Mouse (Mus musculus) heart, embryonic 14.5 days (tissue): ENCODE data around the gene Vasn. TPM values are rescaled to one million over a fixed set of nuclear protein-coding genes. Genes with fewer than 3 reads are reported as not detected.

Experiments used
- ATAC-seq: fragments of 200-750 bp; cut with Nextera tagmentation; 2 replicates; pipeline ENCODE4 v1.8.0; 2017; ENCODE audit warnings: low read depth, moderate TSS enrichment; ENCODE audit not compliant: insufficient number of reproducible peaks, insufficient read depth, low FRiP score
- H3K27ac ChIP-seq, 2 experiments: fragments of 200-500 bp in 1 of 2; fragments of 300-500 bp in 1 of 2; sonication (generic) in 1 of 2; replicated peaks in 1 of 2; 2 replicates each; pipeline ENCODE4 v1.5.1; 2012 to 2014; ENCODE audit warnings: low read depth in 2 of 2, low read length in 2 of 2, control low read depth in 1 of 2, mild to moderate bottlenecking in 1 of 2, mixed read lengths in 1 of 2; ENCODE audit not compliant: control insufficient read depth in 1 of 2, insufficient read depth in 1 of 2
- H3K27me3 ChIP-seq: fragments of 300-500 bp; sonication (generic); 2 replicates; pipeline ENCODE4 v1.6.1; 2014; ENCODE audit warnings: mild to moderate bottlenecking, low read length, control low read depth; ENCODE audit not compliant: control insufficient read depth, insufficient read depth
- H3K36me3 ChIP-seq: fragments of 300-500 bp; sonication (generic); 2 replicates; pipeline ENCODE4 v1.6.1; 2014; ENCODE audit warnings: mild to moderate bottlenecking, control low read depth, low read length, mixed read lengths; ENCODE audit not compliant: control insufficient read depth, insufficient read depth
- H3K4me1 ChIP-seq, 2 experiments: fragments of 200-500 bp in 1 of 2; fragments of 300-500 bp in 1 of 2; sonication (generic) in 1 of 2; 2 replicates each; pipeline ENCODE4 v1.6.1; 2012 to 2014; ENCODE audit warnings: low read length in 2 of 2, control low read depth in 1 of 2, mixed read lengths in 1 of 2; ENCODE audit not compliant: control insufficient read depth in 2 of 2, insufficient read depth in 2 of 2
- H3K4me2 ChIP-seq: fragments of 300-500 bp; sonication (generic); 2 replicates; pipeline ENCODE4 v1.6.1; 2014; ENCODE audit warnings: mild to moderate bottlenecking, low read length
- H3K4me3 ChIP-seq, 2 experiments: fragments of 200-500 bp in 1 of 2; fragments of 300-500 bp in 1 of 2; sonication (generic) in 1 of 2; 2 replicates each; pipeline ENCODE4 v1.5.1; 2012 to 2014; ENCODE audit warnings: low read length in 2 of 2, mild to moderate bottlenecking in 2 of 2, control low read depth in 1 of 2, low read depth in 1 of 2, moderate library complexity in 1 of 2; ENCODE audit not compliant: control insufficient read depth in 1 of 2, insufficient read depth in 1 of 2
- H3K9ac ChIP-seq: fragments of 300-500 bp; sonication (generic); 2 replicates; pipeline ENCODE4 v1.6.1; 2014; ENCODE audit warnings: mild to moderate bottlenecking, low read length
- H3K9me3 ChIP-seq: fragments of 300-500 bp; sonication (generic); 2 replicates; pipeline ENCODE4 v1.6.1; 2016; ENCODE audit warnings: low read length, control low read depth; ENCODE audit not compliant: control insufficient read depth
- WGBS: fragments of 180-500 bp; shearing (Covaris S2); extraction: QIAGEN DNeasy Blood & Tissue Kit; methylation state at CpG from one replicate; pipeline ENCODE4 v1.1.7; 2014; 5-methylcytosine and 5-hydroxymethylcytosine counted together
- polyA plus RNA-seq: library from polyadenylated mRNA; unstranded; fragments of >200 nt; fragmentation: Nextera tagmentation; extraction: Ambion mirVana; gene quantifications from 2 replicates; pipeline ENCODE4 v1.2.1, GENCODE M21; 2014

Vasn gene
- 11.9 and 12.8 TPM in 2 replicates for polyA plus RNA-seq

DNA sequence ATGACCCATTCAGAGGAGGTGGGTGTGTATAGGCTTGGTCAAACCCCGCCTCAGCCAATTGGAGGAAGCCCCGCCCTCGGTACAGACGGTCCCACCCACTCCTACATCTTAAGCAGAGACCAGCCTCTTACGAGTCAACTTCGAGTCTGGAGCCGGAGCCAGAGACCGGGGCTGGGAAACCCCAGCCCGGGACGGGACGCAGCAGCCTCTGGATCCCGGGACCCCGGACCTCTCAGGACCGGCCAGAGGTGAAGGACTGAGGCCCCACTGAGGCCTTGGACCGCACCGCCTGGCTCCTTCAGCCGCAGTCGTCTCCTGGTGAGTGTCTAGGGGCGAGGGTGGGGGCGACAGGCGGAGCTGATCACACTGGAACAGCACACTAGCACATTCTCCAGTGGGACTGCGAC is at the start of gene Vasn, which contains the start of gene Dnaja3:
Vasn (plus strand) TSS at position 111 of the 407 bp plus-strand sequence.
Dnaja3 (plus strand) TSS at position 159 of the 407 bp plus-strand sequence.
- Histone ChIP-seq H3K4me2 (peak within 1 kb of the TSS; percentile 89), H3K4me1 (peaks cover 51 to 66% of the 10 kb centered on the region in 2 experiments), H3K27ac (peak within 1 kb of the TSS; percentile 82 to 91), H3K4me3 (peak within 1 kb of the TSS; percentile 82 to 85), H3K27me3 (no peaks in the 10 kb centered on the region), H3K9me3 (no peaks in the 10 kb centered on the region), H3K36me3 (no peaks in the 10 kb centered on the region), H3K9ac (peak within 1 kb of the TSS; percentile 90)
- 4% methylated on average over 22 of the region's 22 CpGs for WGBS
- peak; percentile 77 for ATAC-seq

DNA sequence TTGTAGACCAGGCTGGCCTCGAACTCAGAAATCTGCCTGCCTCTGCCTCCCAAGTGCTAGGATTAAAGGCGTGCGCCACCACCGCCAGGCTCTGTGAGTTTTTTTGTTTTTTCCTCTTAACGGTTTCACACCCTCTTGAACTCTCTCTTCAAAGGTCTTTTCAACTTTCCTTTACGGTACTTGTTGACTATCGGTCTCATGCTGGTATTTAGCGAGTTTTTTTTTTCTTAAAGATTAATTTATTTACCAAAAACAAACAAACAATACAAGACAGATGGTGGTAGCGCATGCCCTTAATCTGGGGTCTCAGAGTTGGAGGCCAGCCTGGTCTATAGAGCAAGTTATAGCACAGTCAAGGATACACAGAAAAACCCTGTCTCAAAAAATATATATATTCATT is 49.5 kb upstream of the Vasn start:
- H3K36me3 ChIP-seq = peaks cover 21% of the 10 kb centered on the region
- no peak for ATAC-seq
- H3K27me3 ChIP-seq = no peaks in the 10 kb centered on the region
- H3K4me3 ChIP-seq = no peak overlapping the region
- H3K9me3 ChIP-seq = no peaks in the 10 kb centered on the region
- no peak overlapping the region for H3K4me2 ChIP-seq
- 93% methylated on average over 9 of the region's 9 CpGs for WGBS
- H3K9ac ChIP-seq = no peak overlapping the region
- H3K27ac ChIP-seq = no peak overlapping the region
- H3K4me1 ChIP-seq = peaks cover 18 to 24% of the 10 kb centered on the region in 2 experiments

DNA sequence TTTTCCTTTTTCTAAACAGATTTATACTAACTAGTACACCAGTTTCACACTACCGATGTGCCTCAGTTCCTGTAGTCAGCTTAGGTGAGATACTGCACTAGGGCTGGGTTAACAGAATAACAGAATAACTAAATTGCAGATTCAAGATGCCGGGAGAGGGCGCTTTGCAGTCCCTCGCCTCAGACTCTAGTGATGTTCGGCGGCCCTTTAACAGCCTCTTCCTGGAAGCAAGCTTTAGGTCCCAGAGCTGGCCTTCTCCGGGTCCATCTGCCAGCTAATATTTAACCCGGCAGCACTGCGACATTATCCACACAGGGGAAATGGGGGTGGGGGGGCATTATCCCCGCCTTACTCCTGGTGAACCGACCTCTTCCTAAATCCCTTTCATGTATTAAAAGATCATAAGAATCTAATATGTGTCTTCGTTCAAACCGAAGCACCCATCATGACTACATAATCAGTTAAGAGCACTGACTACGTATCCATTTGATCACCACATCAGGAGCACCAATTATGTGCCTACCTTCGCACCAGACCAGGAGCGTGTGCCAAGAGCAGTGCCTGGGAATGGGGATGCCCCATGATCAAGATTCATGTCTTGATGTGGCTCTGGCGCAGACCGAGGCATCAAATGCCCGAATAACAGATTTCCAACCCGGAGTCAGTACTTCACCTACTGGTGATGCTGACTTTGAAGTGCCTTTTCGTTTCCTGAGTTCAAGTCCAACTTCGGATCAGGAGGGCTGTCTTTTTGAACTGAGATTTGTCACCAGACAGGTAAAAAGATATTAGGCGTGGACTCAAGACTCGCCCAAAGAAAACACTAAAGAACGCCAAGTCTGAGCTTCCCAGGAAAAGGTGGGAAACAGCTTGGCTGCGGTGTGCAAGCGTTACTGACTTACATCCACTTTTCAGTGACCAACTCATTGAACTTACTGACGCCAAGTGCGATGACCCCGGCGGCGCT is 46.5 kb upstream of the Vasn start:
- Histone ChIP-seq H3K27me3 (no peaks in the 10 kb centered on the region), H3K4me1 (peaks cover 34 to 36% of the 10 kb centered on the region in 2 experiments), H3K4me2 (peak overlapping the region; percentile 91), H3K9ac (peak overlapping the region; percentile 96), H3K27ac (peak overlapping the region; percentile 94 to 96), H3K4me3 (peak overlapping the region; percentile 64 to 85), H3K9me3 (no peaks in the 10 kb centered on the region), H3K36me3 (peaks cover 21% of the 10 kb centered on the region)
- whole genome bisulfite sequencing = 14% methylated on average over 32 of the region's 32 CpGs
- ATAC-seq = no peak

DNA sequence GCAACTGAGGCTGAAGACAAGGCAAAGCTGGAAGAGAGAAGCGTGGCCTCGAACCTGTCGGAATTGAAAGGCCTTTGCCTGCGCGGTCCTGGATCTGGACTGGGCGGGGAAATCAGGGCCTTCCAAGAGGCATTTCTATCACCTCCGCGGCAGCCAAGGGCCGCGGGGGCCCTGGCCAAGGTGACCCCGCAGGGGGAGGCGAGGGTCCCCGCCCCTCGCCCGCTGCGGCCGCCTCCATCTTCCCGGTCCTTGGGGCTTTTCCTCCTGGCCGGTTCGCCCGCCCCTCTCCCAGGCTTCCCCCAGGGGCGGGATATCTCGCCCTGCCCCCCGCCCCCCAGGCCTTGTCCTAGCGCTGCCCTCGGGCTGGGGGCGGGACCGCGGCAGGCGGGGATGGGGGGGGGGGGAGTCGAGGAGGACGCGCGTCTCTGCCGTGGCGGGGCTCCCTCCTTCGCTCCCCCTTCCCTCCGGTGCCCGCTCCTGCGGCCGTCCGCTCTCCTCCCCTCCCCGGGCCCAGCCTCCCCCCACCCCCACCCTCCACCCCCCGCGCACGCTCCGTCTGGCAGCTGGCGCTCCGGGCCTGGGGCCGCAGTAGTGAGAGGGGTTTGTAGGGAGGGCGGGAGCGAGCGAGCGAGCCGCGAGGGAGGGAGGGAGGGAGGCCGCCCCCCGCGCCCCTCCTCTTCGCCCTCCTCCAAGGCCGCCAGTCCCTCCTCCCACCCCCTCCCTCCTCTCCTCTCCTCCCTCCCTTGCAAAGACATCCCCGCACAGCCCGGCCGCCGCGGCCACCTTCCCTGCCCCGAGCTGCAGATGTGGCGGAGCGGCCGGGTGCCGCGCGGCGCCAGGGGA is 45.5 kb upstream of the Vasn start, which contains the start of gene Glis2:
Glis2 (plus strand) TSS at position 743 of the 843 bp plus-strand sequence.
- no peaks in the 10 kb centered on the region for H3K9me3 ChIP-seq
- no peaks in the 10 kb centered on the region for H3K27me3 ChIP-seq
- H3K36me3 ChIP-seq = peaks cover 21% of the 10 kb centered on the region
- H3K4me3 ChIP-seq = peak within 1 kb of the TSS; percentile 76 to 85
- peak within 1 kb of the TSS; percentile 96 for H3K9ac ChIP-seq
- WGBS = 0% methylated on average over 27 of the region's 74 CpGs
- peak within 1 kb of the TSS; percentile 91 for H3K4me2 ChIP-seq
- peak; percentile 86 for ATAC-seq
- H3K27ac ChIP-seq = peak within 1 kb of the TSS; percentile 94 to 96
- peaks cover 44 to 46% of the 10 kb centered on the region in 2 experiments for H3K4me1 ChIP-seq

DNA sequence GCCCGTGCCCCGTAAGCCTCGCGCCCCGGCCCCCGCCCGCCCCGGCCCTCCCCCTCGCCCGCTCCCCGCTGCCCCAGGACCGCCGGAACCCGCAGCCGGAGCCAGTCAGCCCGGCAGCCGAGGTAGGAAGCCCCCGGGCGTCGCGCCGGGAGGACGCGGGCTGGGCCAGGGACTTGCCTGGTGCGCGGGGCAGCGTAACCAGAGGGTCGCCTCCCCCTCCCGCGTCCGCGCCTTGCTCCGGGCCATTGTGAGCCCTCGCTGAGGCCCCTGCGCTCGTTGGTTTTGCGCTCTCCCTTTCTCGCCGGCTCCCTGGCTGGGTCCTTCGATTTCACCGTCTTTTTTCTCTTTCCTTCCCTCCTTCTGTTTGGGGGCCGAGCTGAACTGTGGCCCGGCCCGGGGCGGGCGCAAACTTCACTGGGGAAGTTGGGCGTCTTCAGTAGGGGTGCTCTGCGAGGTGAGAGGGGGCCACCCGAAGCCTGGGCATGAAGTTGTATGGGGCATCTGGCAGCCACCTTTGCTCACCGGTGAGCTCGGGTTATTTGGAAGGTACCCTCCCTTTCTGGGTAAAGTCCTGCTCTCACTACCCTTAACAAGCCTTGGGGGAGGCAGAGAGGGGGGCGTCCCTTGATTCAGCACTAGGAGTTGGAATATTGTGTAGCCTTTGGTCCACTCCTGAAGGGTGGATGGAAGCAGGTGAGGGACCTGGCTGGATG is 44.8 kb upstream of the Vasn start:
- peak; percentile 2; the same call in 1 of the 2 replicates for ATAC-seq
- peaks cover 14% of the 10 kb centered on the region for H3K36me3 ChIP-seq
- no peaks in the 10 kb centered on the region for H3K9me3 ChIP-seq
- H3K4me3 ChIP-seq = peak overlapping the region; percentile 76 to 85
- H3K4me1 ChIP-seq = peaks cover 50 to 53% of the 10 kb centered on the region in 2 experiments
- H3K27ac ChIP-seq = peak overlapping the region; percentile 82 to 96
- H3K9ac ChIP-seq = peak overlapping the region; percentile 96
- under 1% methylated on average over 35 of the region's 52 CpGs for WGBS
- H3K27me3 ChIP-seq = no peaks in the 10 kb centered on the region
- H3K4me2 ChIP-seq = peak overlapping the region; percentile 91

DNA sequence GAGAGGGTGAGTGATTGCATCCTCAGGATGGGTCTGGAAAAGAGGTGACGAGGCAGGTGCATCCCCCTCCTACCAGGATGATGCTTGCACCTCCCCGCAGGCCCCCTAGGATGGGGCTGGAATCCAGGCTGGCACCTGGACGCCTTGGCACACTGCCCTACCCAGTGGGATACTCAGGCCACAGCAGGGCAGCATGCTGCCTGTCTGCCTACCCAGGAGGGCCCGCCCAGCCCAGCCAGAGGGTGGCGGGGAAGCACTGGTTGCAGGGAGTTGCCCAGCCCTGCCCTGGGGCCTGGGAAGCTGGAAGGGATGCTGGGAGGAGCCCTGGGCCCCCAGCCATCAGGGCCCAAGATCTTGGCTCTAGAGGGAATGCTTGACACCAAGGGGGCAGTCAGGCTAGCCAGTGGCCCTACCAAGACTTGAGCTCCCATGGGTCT is 44.2 kb upstream of the Vasn start:
- Histone ChIP-seq H3K9me3 (no peaks in the 10 kb centered on the region), H3K27ac (peak overlapping the region; percentile 82 to 96), H3K36me3 (peaks cover 8% of the 10 kb centered on the region), H3K4me1 (peaks cover 55 to 58% of the 10 kb centered on the region in 2 experiments), H3K9ac (peak overlapping the region; percentile 96), H3K4me2 (peak overlapping the region; percentile 91), H3K27me3 (no peaks in the 10 kb centered on the region), H3K4me3 (peak overlapping the region; percentile 76 to 85)
- no peak for ATAC-seq
- WGBS = 8% methylated on average over 5 of the region's 5 CpGs
